Mouse (Mus musculus) ES-E14 (cell line): ENCODE data around the gene Satb1. TPM values are rescaled to one million over a fixed set of nuclear protein-coding genes. Genes with fewer than 3 reads are reported as not detected.

Experiments
- DNase-seq: peaks from one replicate; pipeline ENCODE4 v3.0.0-alpha.2; 2013; ENCODE audit warnings: low read depth, low spot score
- H3K27ac ChIP-seq: 2 replicates; pipeline ENCODE4 v1.5.1; 2012; ENCODE audit warnings: low read depth, mild to moderate bottlenecking, low read length, moderate library complexity, mixed read lengths; ENCODE audit not compliant: poor library complexity, insufficient read depth, severe bottlenecking
- H3K36me3 ChIP-seq: 2 replicates; pipeline ENCODE4 v1.6.1; 2012; ENCODE audit warnings: mild to moderate bottlenecking, low read length, moderate library complexity, mixed read lengths; ENCODE audit not compliant: control insufficient read depth, poor library complexity, insufficient read depth, severe bottlenecking
- H3K4me1 ChIP-seq, 2 experiments: fragments of 150-350 bp in 1 of 2; sonication (generic) in 1 of 2; 2 replicates each; pipeline ENCODE4 v1.6.1; 2012; ENCODE audit warnings: low read length in 2 of 2, mild to moderate bottlenecking in 1 of 2, mixed read lengths in 1 of 2; ENCODE audit not compliant: control insufficient read depth in 2 of 2, insufficient read depth in 2 of 2, poor library complexity in 1 of 2
- H3K4me3 ChIP-seq, 2 experiments: fragments of 150-350 bp in 1 of 2; sonication (generic) in 1 of 2; 2 replicates each; pipeline ENCODE4 v1.5.1; 2012; ENCODE audit warnings: low read length in 2 of 2, low read depth in 1 of 2, mild to moderate bottlenecking in 1 of 2, mixed read lengths in 1 of 2; ENCODE audit not compliant: insufficient read depth in 1 of 2, poor library complexity in 1 of 2, severe bottlenecking in 1 of 2
- H3K9ac ChIP-seq: 2 replicates; pipeline ENCODE4 v1.6.1; 2012; ENCODE audit warnings: low read depth, mild to moderate bottlenecking, low read length, mixed read lengths; ENCODE audit not compliant: poor library complexity, insufficient read depth, severe bottlenecking
- H3K9me3 ChIP-seq: fragments of 150-350 bp; sonication (generic); 2 replicates; pipeline ENCODE4 v1.6.1; 2012; ENCODE audit warnings: low read depth, mild to moderate bottlenecking, low read length; ENCODE audit not compliant: control insufficient read depth, insufficient read depth
- CHD2 ChIP-seq: IDR thresholded peaks from 2 replicates; pipeline ENCODE4 v1.6.1; 2014; ENCODE audit warnings: mild to moderate bottlenecking, low read depth, low read length, inconsistent platforms
- HCFC1 ChIP-seq: IDR thresholded peaks from 2 replicates; pipeline ENCODE4 v1.6.1; 2012; ENCODE audit warnings: low read length, inconsistent platforms, borderline replicate concordance; ENCODE audit not compliant: insufficient read depth
- MAFK ChIP-seq: IDR thresholded peaks from 2 replicates; pipeline ENCODE4 v1.6.1; 2014; ENCODE audit warnings: mild to moderate bottlenecking, low read depth, low read length, inconsistent platforms; ENCODE audit not compliant: insufficient read depth
- ZC3H11A ChIP-seq: IDR thresholded peaks from 2 replicates; pipeline ENCODE4 v1.6.1; 2012; ENCODE audit warnings: low read depth, mild to moderate bottlenecking, inconsistent platforms, low read length, borderline replicate concordance
- ZNF384 ChIP-seq: IDR thresholded peaks from 2 replicates; pipeline ENCODE4 v1.6.1; 2012; ENCODE audit warnings: low read depth, low read length, inconsistent platforms
- in situ Hi-C, 2 experiments: fragments of 600-800 bp; cut with MboI; formaldehyde crosslinking; loops; one replicate each; pipeline ENCODE4 v1.15.1; 2025; ENCODE audit warnings: low sequenced_read_pairs in 2 of 2, inconsistent platforms in 1 of 2; ENCODE audit not compliant: unreplicated experiment in 2 of 2
- total RNA-seq: library from RNA; depleted of rRNA; stranded (reverse); fragments of 300-350 nt; gene quantifications from 2 replicates; pipeline ENCODE4 v1.2.3, GENCODE M21; 2012; rRNA removed

Satb1 gene
- total RNA-seq: 4.1 and 6.5 TPM in 2 replicates

DNA sequence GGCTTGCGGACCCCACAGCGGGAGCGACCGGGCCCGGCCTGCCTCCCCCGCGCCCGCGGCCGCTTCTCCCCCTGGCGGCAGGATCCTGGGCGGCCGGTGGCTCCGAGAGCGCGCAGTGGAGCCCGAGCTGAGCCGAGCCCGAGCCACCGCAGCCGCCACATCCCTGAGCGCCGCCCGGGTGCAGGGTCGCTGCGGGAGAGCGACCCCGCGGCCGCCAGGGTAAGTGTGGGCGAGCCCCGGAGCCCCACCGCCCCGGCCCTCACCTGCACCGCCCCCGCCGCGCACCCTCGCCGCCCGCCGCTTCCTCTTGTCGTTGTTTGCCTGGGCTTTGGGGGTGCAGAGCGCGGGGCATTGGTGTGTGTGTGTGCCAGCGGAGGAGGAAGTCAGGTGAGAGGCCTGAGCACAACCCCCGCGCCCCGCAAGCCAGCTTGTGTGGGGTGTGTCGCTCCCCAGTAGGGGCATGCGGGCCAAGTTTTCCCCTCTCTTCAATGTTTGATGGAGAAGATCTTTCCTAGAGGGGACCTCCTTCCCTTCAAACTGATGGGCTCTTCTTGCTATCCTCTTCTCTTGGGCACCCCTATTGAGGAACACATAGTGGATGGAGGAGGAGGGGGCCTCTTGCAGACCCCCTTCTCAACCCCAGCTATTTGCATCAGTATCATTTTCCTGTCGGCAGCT is at the start of gene Satb1:
TSS of gene Satb1 (minus strand) at position 391 of the 678 bp plus-strand sequence.
- peak within 1 kb of the TSS; percentile 54 for H3K9ac ChIP-seq
- no peak within 1 kb of the TSS for H3K27ac ChIP-seq
- no peak for TF ChIP-seq MAFK
- TF ChIP-seq HCFC1: no peak
- TF ChIP-seq ZC3H11A: no peak
- TF ChIP-seq CHD2: no peak
- no peak for TF ChIP-seq ZNF384
- H3K4me3 ChIP-seq: peak within 1 kb of the TSS; percentile 77 to 84
- H3K9me3 ChIP-seq: no peaks in the 10 kb centered on the region
- in situ Hi-C loops: no loop called here
- DNase-seq: no peak
- H3K4me1 ChIP-seq: peaks cover 7 to 10% of the 10 kb centered on the region in 2 experiments
- H3K36me3 ChIP-seq: no peaks in the 10 kb centered on the region

DNA sequence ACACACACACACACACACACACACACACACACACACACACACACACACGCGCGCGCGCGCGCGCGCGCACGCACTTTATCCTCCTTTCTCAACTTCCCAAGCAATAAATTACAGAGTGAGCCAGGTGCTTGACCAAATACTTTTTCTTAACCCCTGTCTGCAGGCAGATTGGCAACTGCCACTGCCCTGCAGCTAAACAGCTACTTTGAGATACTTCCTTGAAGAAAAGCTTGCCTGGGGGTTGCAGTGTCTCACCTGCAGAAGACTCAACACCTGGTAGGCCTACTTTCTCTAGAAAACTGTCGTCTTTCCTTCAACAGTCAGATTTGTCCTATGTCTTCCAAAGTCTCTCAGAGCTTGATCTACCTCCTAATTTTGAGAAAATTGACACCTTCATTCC is 49.5 kb upstream of the Satb1 start:
- TF ChIP-seq ZNF384 (no peak), CHD2 (no peak), ZC3H11A (no peak), MAFK (no peak), HCFC1 (no peak)
- Histone ChIP-seq H3K4me1 (peaks cover 0 to 1% of the 10 kb centered on the region in 2 experiments; a peak in 1 of 4 replicates), H3K27ac (no peak overlapping the region), H3K9me3 (no peaks in the 10 kb centered on the region), H3K36me3 (no peaks in the 10 kb centered on the region), H3K4me3 (no peak overlapping the region), H3K9ac (no peak overlapping the region)
- DNase-seq: no peak
- in situ Hi-C loops: no loop called here

DNA sequence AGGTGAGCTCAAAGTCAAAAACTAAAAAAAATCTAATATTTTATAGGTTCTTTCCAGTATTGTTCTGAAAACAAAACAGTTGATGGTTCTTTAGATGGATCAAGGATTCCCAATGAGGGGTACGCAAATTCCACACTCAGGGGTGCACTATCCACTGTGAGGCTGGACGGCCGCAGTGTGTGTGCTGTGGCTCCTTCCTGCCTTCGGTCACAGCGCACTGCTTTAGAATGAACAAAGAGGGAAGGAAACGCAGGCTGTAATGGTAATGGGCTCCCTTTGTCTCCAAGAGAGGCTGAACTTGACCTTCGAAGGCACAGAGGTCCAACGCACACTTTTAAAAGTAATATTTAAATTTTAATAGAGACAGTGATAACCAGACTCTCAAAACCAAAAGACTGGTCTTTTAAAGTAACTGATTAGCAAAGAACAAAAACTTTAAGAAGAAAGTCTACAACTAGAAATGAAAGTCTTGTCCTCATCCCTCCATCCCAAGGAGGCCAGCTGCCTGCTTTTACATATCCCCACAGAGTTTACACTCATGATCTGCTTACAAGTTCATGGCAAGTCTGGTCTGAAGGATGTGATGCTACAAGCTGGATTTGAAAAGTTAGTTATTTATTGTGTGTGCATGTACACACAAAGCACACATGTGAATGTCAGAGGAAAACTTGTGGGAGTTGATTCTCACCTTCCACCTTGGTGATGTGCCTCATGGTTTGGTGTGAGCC is 48.0 kb upstream of the Satb1 start:
- H3K4me1 ChIP-seq: peaks cover 0 to 1% of the 10 kb centered on the region in 2 experiments; a peak in 1 of 4 replicates
- no peak overlapping the region for H3K27ac ChIP-seq
- no peak for TF ChIP-seq CHD2
- no peak for TF ChIP-seq HCFC1
- TF ChIP-seq ZC3H11A: no peak
- no peak for TF ChIP-seq MAFK
- no peak for TF ChIP-seq ZNF384
- no peak overlapping the region for H3K4me3 ChIP-seq
- in situ Hi-C loops: no loop called here
- H3K9ac ChIP-seq: no peak overlapping the region
- no peaks in the 10 kb centered on the region for H3K9me3 ChIP-seq
- no peaks in the 10 kb centered on the region for H3K36me3 ChIP-seq
- DNase-seq: no peak

DNA sequence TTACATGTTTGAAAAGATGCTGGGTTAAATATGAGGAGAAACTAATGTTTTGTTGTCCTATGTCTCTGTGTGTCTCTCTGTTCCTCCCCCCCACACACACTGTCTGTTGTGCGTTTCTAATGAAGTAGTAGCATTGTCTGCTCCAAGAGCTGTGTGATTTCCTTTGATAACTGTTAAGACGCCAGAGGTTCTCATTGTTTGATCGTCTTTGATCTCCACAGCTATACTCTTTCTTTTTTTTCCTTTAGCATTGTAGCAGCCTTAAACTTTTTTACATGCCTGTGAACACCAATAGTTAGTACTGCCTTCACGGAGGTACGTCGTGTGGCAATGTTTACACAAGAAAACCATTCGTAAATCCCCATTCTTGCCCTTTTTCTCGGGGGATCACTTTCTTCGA is 47.1 kb upstream of the Satb1 start:
- Histone ChIP-seq H3K4me1 (peaks cover 0 to 1% of the 10 kb centered on the region in 2 experiments; a peak in 1 of 4 replicates), H3K9me3 (no peaks in the 10 kb centered on the region), H3K27ac (no peak overlapping the region), H3K9ac (no peak overlapping the region), H3K4me3 (no peak overlapping the region), H3K36me3 (no peaks in the 10 kb centered on the region)
- DNase-seq: no peak
- TF ChIP-seq CHD2 (no peak), MAFK (no peak)
- in situ Hi-C loops: no loop called here
